Mouse (Mus musculus) brain, embryonic 14.5 days (tissue): ENCODE results near the gene Mydgf. TPM values are rescaled to one million over a fixed set of nuclear protein-coding genes. Genes with fewer than 3 reads are reported as not detected.
A peak's percentile ranks its signal among the peaks of the same experiment; 100 is the strongest.

Experiments
- DNase-seq: peaks from one replicate; pipeline ENCODE4 v3.0.0-alpha.2; 2011; ENCODE audit warnings: low read depth
- CTCF ChIP-seq: fragments of 200-500 bp; IDR thresholded peaks from 2 replicates; pipeline ENCODE4 v1.5.1; 2012; ENCODE audit warnings: inconsistent platforms, mild to moderate bottlenecking, moderate library complexity, borderline replicate concordance; ENCODE audit not compliant: insufficient read depth, insufficient read length; ENCODE audit errors: extremely low read depth
- POLR2A ChIP-seq: fragments of 200-500 bp; IDR thresholded peaks from 2 replicates; pipeline ENCODE4 v1.6.1; 2012; ENCODE audit warnings: mild to moderate bottlenecking, inconsistent platforms, borderline replicate concordance; ENCODE audit not compliant: poor library complexity, insufficient read depth, insufficient read length, severe bottlenecking; ENCODE audit errors: extremely low read depth
- polyA plus RNA-seq: library from polyadenylated mRNA; depleted of rRNA; stranded (reverse); fragments of >200 nt; gene quantifications from 2 replicates; pipeline ENCODE4 v1.2.3, GENCODE M21; 2012

Mydgf gene
- polyA plus RNA-seq, 1 experiment, result 49.8 TPM

DNA sequence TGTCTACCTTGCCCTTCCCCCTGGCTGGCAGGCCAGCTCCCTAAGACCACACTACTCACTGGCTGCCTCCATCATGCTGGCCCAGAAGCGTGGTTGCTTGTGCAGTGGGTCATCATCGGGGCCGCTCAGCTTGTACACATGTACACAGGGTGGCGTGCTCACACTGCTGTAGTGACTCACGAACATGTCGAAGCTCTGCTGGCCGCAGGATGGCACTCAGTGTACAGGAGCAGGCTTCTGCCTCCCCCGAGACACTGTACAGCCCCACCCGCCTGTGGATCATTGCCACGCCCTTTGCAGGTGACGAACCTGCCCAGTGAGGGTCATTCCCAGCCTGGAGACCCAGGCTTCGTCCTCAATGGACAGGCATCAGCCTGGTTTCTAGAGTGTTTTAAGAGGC is 10.6 kb upstream of the Mydgf start:
- DNase-seq, result no peak
- TF ChIP-seq POLR2A, result no peak
- no peak for TF ChIP-seq CTCF

DNA sequence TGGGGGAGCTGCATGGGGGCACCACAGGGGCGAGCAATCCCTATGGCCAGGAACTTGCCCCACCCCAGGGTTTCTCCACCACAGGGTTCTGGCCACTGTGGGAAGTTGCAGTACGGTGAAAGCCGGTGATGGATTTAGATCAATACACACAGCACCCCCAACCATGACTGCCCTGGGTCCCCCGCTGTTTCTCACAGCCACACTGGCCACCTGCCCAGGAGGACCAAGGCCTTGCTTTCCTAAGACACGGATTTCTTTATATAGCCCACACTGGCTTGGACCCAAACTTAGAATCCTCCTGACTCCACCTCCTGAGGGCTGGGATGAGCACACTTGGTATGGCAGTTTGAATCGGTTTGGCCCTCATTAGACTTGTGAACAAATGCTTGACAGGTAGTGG is 7.5 kb upstream of the Mydgf start:
- no peak for TF ChIP-seq CTCF
- no peak for TF ChIP-seq POLR2A
- no peak for DNase-seq

DNA sequence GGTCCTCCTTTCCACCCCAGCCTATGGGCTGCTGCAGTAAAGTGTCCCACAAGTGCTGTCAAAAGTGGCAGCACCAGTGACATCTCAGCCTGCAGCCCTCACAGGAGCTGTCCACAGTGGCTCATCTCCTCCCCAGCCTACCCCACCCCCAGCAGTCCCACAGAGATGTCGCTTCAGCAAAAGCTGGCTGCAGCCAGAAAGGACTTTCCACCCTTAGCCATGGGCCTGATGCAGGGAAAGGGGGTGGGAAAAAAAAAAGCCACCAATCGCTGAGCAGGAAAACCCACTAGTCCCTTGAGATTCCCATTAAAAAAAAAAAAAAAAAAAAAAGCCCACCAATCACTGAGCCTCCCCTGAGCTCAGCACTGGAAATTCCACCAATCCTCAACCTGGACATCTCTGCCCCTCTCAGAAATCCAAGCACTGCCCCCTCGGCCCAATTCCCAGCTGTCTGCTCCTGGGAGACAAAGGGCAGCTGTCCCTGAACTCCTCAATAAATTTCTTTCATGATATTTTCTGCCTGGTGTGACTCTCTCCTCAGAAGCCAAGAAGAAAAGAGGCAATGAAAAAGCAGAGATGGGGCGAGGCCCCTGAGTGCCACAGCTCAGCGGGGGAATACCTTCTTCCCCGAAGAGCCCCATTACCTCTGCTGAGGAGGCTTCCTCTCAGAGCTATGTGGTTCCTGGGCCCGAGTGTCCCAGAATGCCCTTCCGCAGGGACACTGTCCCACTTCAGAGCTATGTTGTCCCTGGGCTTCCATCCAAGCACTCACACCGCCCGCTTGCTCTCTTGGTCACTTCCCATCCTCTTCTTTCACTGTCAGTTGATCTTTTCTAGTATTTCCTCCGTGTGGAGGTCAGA is 1.8 kb upstream of the Mydgf start:
- TF ChIP-seq CTCF (no peak), POLR2A (no peak)
- peak; percentile 62 for DNase-seq

DNA sequence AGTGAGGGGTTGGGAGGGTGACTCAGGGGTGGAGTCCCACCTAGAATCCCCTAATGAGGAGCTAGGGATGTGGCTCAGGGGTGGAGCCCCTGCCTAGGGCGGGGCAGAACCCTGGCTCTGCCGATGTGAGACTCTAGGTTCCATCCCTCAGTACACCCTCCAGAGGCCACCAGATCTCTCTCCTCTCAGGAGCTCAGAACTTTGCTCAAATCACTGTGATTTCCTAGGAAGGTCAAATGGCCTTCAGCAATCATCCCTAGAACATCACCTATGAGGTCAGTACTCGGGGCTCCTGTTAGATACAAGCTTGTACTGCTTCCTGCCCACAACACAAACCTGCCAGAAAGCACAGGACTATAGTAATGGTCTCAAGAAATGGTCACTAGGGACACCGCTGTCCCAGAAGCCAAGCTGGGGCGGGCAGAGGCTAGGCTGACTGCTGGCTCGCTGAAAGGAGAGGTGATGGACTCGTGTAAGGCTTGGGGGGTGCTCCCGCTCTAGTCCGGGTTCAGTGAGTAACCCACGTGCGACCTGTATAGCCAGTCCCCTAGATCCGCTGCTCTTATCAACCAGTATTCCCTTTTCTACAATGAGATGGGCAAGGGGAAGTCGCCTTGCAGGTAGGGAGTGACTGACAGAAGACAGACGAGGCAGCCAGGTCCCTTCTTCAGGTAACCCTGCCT is 604 bp downstream of the Mydgf start:
- DNase-seq, result no peak
- TF ChIP-seq POLR2A (no peak), CTCF (no peak)

DNA sequence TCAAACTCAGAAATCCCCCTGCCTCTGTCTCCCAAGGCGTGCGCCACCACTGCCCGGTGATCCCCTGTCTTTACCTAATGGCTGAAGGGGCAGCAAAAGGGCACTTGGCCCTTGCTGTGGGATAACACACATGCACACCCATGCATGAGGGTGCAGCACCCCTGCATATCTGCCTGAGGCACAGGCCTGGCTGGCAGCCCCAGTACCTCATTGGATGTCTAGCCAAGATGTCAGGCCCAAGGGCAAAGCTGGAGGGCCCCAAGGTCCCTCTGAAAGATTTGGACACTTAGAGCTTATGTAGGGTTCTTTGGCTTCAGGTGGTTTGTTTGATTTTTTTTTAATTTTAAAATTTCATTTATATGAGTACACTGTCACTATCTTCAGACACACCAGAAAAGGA is 8.3 kb downstream of the Mydgf start:
- no peak for DNase-seq
- TF ChIP-seq CTCF (no peak), POLR2A (no peak)

DNA sequence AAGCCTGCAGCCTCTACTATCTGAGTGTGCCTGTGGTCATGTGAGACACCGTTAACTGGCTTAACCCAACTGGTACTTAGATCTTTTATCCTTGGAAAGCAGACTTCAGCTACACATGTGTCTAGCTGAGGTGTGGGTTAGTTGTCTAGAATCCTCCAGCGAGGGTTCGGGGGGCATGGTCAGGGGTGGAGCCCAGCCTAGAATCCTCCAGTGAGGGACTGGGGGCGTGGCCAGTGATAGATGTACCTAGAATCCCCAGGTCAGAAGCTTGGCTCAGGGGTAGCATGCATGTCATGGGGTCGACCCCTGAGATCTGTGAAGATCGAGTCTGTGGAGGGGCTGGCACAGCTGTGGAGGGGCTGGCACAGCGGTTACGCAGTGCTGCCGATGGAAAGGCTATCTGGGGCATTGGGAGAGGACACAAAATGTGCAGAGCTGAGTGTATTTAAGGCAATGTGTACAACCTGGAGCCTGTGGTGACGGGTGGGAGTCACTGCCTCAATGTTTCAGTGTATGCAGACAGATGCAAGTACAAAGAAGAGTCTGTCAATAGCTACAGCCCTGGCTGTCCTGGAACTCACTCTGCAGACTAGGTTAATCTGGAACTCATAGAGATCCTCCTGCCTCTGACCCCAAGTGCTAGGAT is 10.2 kb downstream of the Mydgf start:
- DNase-seq, result no peak
- TF ChIP-seq POLR2A (no peak), CTCF (no peak)

DNA sequence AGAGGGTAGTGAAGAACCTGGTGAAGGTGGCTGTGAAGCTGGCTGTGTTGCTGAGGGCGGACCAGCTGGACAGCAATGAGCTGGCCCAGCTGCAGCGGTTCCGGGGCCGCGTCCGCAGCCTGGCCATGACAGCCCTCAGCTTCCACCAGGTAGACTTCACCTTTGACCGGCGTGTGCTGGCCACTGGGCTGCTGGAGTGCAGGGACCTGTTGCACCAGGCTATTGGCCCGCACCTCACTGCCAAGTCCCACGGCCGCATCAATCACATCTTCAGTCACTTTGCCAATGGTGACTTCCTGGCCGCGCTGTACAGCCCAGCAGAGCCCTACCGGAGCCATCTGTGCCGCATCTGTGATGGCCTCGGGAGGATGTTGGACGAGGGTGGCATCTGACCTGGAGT is 11.8 kb downstream of the Mydgf start:
- no peak for DNase-seq
- TF ChIP-seq CTCF (no peak), POLR2A (no peak)

DNA sequence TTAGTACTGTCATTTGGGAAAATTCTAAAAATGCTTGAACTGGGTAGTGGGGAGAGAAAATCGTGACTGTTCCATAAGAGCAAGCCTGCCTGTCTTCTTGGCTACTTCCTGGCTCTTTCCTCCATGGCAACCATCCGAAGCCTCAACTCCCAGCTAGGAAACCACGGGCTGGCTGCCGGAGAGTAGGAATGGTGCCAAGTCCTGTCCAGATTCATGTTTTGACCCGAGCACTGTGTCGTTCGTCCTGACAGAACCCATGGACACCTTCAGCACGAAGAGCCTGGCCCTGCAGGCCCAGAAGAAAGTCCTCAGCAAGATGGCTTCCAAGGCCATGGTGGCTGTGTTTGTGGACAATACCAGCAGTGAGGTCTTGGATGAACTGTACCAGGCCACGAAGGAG is 12.3 kb downstream of the Mydgf start:
- DNase-seq, result no peak
- no peak for TF ChIP-seq POLR2A
- TF ChIP-seq CTCF, result no peak

DNA sequence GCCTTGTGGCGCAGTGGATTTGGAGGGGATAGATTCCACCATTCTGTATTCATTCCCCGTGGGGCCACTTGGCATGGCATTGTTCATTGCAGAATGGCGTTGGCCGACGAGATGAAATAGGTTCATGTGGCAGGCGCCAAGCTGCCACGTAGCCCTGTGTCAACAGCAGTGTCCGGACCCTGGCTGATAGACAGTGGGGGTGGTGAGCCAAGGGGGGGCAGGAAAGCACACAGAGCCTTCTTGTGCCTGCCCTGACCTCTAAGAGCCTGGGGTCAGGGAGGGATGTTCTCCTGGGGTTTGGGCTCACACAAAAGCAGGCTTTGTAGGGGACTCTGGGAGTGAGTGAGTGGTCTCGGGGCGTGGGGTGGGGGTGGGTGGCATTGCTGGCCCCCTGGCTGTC is 13.1 kb downstream of the Mydgf start:
- TF ChIP-seq POLR2A (no peak), CTCF (no peak)
- DNase-seq, result peak; percentile 36

DNA sequence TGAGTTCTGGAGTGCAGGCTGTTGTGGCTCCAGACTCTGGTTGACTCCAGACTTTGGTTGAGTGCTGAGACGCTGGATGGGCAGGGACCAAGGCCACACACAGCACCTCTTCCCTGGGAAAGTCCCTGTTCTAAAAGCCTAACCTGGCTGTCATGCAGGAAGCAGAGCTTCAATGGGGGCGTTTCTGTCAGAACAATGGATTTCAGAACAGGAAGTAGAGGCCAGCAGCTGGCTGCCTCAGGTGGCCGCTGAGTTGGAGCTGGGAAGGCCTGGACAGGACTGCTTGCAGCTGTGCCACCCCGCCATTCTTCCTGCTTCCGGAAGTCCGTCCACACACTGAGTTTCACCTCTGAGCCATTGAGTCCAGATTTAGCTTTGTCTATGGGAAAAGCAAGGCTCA is 13.9 kb downstream of the Mydgf start:
- TF ChIP-seq CTCF, result no peak
- TF ChIP-seq POLR2A, result no peak
- DNase-seq, result no peak

DNA sequence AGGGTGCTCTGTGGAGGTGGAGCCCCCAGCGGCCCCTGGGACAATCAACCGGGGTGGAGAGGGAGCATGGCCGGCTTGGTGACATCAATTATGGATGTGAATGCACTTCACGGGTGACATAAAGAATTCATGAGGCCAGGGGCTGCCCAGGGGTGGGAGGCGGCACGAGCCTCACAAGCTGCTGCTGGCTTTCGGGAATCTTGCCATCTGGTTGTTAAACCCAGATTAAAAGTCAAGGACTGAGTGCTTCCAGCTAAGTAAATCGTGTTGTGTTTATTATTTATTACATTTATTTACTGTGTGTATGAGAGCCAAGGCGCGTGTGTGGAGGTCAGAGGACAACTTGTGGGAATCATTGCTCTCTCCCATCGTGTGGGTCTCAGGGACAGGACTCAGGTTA is 18.0 kb downstream of the Mydgf start:
- no peak for TF ChIP-seq CTCF
- TF ChIP-seq POLR2A, result no peak
- peak; percentile 44 for DNase-seq
